Mouse (Mus musculus): ENCODE data around the gene 1700069L16Rik. TPM values are rescaled to one million over a fixed set of nuclear protein-coding genes. Genes with fewer than 3 reads are reported as not detected.

Gene 1700069L16Rik
- polyA plus RNA-seq, 1 experiment from 2014 or later = not detected

DNA sequence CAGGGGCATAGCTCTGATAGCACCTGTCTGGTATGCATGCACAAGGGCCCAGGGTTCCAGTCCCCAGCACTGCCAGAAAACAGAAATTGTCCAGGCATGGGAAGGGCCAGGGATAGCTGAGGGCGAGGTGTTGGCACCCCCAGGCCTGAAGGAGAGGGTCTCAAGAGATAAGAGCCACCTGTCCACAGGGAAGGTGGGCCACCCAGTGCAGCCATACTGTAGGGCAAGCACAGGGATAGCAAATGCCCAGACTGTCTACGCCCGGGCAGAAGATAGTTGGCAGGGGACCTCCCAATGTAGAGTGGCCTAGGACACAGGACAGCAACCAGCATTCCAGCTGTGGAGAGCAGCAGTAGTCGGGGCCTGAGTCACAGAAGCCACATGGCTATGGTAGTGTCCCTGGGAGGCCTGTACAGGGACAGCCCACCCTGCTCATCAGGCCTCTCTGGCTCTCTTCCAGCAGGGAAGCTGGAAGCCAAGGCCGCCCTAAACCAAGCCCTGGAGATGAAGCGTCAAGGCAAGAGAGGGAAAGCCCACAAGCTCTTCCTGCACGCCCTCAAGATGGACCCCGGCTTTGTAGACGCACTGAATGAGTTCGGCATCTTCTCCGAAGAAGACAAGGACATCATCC, 13.2 kb upstream of the 1700069L16Rik start:
- peaks cover 57% of the 10 kb centered on the region for H3K36me3 ChIP-seq (ENCODE audit: control insufficient read depth, insufficient read depth, low read length)
- H3K4me3 ChIP-seq (ENCODE audit: control insufficient read depth in 1 of 2, insufficient read depth in 1 of 2, low read depth in 1 of 2, low read length in 2 of 2) = no peak overlapping the region
- H3K27ac ChIP-seq (replicated peaks in 1 of 2; ENCODE audit: control insufficient read depth in 1 of 2, insufficient read depth in 1 of 2, low read depth in 2 of 2, low read length in 2 of 2) = no peak overlapping the region
- no peak overlapping the region for H3K4me2 ChIP-seq (ENCODE audit: low read length)
- peaks cover 8 to 9% of the 10 kb centered on the region in 2 experiments for H3K4me1 ChIP-seq (ENCODE audit: control insufficient read depth in 2 of 2, insufficient read depth in 2 of 2, low read length in 2 of 2)
- H3K9ac ChIP-seq (ENCODE audit: low read length) = no peak overlapping the region
- 91% methylated on average over 11 of the region's 11 CpGs for WGBS
- no peak for ATAC-seq (ENCODE audit: insufficient number of reproducible peaks, insufficient read depth, low FRiP score, low read depth)
- 0 out of 2 replicates have a peak, but pooled peaks cover 2% of the 10 kb centered on the region for H3K27me3 ChIP-seq (ENCODE audit: control insufficient read depth, insufficient read depth, low read length)
- no peaks in the 10 kb centered on the region for H3K9me3 ChIP-seq (ENCODE audit: control insufficient read depth, low read length)

DNA sequence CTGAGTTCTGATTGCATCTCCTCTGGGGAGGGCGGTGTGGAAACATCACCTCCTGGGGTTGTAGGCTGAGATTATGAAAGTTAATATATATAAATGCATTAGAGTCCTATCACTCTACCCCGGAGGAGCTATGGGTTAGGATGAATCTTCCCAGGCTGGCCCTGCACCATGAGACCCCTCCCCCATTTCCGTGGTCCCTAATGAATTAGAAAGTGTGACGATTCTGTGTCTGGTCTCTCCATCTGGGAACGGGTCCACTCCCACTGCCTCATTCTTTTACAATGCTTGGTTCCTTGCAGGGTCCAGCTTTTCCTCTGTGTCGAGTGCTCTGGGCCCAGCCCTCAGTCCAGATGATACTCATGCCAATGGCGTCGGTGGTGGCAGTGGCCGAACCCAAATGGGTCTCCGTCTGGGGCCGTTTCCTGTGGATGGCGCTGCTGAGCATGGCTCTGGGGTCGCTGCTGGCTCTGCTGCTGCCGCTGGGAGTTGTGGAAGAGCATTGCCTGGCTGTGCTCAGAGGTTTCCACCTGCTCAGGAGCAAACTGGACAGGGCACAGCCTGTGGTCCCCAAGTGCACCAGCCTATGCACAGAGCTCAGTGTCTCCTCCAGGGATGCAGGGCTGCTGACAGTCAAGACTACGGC, 12.1 kb upstream of the 1700069L16Rik start:
- WGBS = 44% methylated on average over 15 of the region's 15 CpGs
- H3K27ac ChIP-seq (replicated peaks in 1 of 2; ENCODE audit: control insufficient read depth in 1 of 2, insufficient read depth in 1 of 2, low read depth in 2 of 2, low read length in 2 of 2) = peak overlapping the region in 1 of 2 experiments; percentile 89; a peak in 1 of 4 replicates
- H3K9ac ChIP-seq (ENCODE audit: low read length) = peak overlapping the region; percentile 73
- ATAC-seq (ENCODE audit: insufficient number of reproducible peaks, insufficient read depth, low FRiP score, low read depth) = no peak
- H3K4me1 ChIP-seq (ENCODE audit: control insufficient read depth in 2 of 2, insufficient read depth in 2 of 2, low read length in 2 of 2) = peaks cover 8 to 9% of the 10 kb centered on the region in 2 experiments
- H3K27me3 ChIP-seq (ENCODE audit: control insufficient read depth, insufficient read depth, low read length) = 0 out of 2 replicates have a peak, but pooled peaks cover 3% of the 10 kb centered on the region
- peaks cover 46% of the 10 kb centered on the region for H3K36me3 ChIP-seq (ENCODE audit: control insufficient read depth, insufficient read depth, low read length)
- H3K4me2 ChIP-seq (ENCODE audit: low read length) = peak overlapping the region; percentile 85
- no peaks in the 10 kb centered on the region for H3K9me3 ChIP-seq (ENCODE audit: control insufficient read depth, low read length)
- H3K4me3 ChIP-seq (ENCODE audit: control insufficient read depth in 1 of 2, insufficient read depth in 1 of 2, low read depth in 1 of 2, low read length in 2 of 2) = peak overlapping the region; percentile 71 to 83

DNA sequence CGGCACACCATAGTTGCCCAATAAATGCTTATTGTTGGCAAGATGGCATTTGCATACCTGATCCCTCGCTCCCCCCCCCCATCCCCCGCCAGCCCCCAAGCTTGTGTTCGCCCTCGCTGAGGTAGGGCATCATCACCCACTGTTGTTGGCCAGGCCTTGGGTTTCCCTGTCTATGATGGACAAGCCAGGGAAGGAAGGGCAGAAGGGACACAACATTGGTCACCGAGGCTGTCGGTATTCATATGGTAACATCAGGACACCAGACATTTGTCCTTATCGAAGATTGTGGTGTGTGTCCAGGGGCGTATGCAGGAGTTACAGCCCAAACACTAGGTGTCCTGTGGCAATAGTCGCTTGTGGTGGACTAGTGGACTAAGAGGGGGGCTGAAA, 11.5 kb upstream of the 1700069L16Rik start:
- H3K27ac ChIP-seq (replicated peaks in 1 of 2; ENCODE audit: control insufficient read depth in 1 of 2, insufficient read depth in 1 of 2, low read depth in 2 of 2, low read length in 2 of 2) = peak overlapping the region; percentile 74 to 89
- peak overlapping the region; percentile 71 to 83 for H3K4me3 ChIP-seq (ENCODE audit: control insufficient read depth in 1 of 2, insufficient read depth in 1 of 2, low read depth in 1 of 2, low read length in 2 of 2)
- 0 out of 2 replicates have a peak, but pooled peaks have one; percentile 2 for ATAC-seq (ENCODE audit: insufficient number of reproducible peaks, insufficient read depth, low FRiP score, low read depth)
- H3K4me2 ChIP-seq (ENCODE audit: low read length) = peak overlapping the region; percentile 85
- H3K36me3 ChIP-seq (ENCODE audit: control insufficient read depth, insufficient read depth, low read length) = peaks cover 41% of the 10 kb centered on the region
- H3K9ac ChIP-seq (ENCODE audit: low read length) = peak overlapping the region; percentile 73
- H3K27me3 ChIP-seq (ENCODE audit: control insufficient read depth, insufficient read depth, low read length) = 0 out of 2 replicates have a peak, but pooled peaks cover 3% of the 10 kb centered on the region
- peaks cover 8 to 9% of the 10 kb centered on the region in 2 experiments for H3K4me1 ChIP-seq (ENCODE audit: control insufficient read depth in 2 of 2, insufficient read depth in 2 of 2, low read length in 2 of 2)
- WGBS = 2% methylated on average over 10 of the region's 10 CpGs
- no peaks in the 10 kb centered on the region for H3K9me3 ChIP-seq (ENCODE audit: control insufficient read depth, low read length)

GRCm38 (mm10) chr5:113735345-113736112, 11.0 kb upstream of the 1700069L16Rik start, which contains the start of gene Ficd:
Gene Ficd, plus strand, starts transcription at chr5:113735803.
- Histone ChIP-seq H3K9ac (ENCODE audit: low read length) (peak within 1 kb of the TSS; percentile 73), H3K27me3 (ENCODE audit: control insufficient read depth, insufficient read depth, low read length) (0 out of 2 replicates have a peak, but pooled peaks cover 3% of the 10 kb centered on the region), H3K36me3 (ENCODE audit: control insufficient read depth, insufficient read depth, low read length) (peaks cover 35% of the 10 kb centered on the region), H3K9me3 (ENCODE audit: control insufficient read depth, low read length) (no peaks in the 10 kb centered on the region), H3K4me1 (ENCODE audit: control insufficient read depth in 2 of 2, insufficient read depth in 2 of 2, low read length in 2 of 2) (peaks cover 8 to 9% of the 10 kb centered on the region in 2 experiments), H3K4me2 (ENCODE audit: low read length) (peak within 1 kb of the TSS; percentile 85), H3K27ac (replicated peaks in 1 of 2; ENCODE audit: control insufficient read depth in 1 of 2, insufficient read depth in 1 of 2, low read depth in 2 of 2, low read length in 2 of 2) (peak within 1 kb of the TSS; percentile 79 to 89), H3K4me3 (ENCODE audit: control insufficient read depth in 1 of 2, insufficient read depth in 1 of 2, low read depth in 1 of 2, low read length in 2 of 2) (peak within 1 kb of the TSS; percentile 71 to 83)
- ATAC-seq (ENCODE audit: insufficient number of reproducible peaks, insufficient read depth, low FRiP score, low read depth) = peak; percentile 95
- 1% methylated on average over 71 of the region's 71 CpGs for WGBS

DNA sequence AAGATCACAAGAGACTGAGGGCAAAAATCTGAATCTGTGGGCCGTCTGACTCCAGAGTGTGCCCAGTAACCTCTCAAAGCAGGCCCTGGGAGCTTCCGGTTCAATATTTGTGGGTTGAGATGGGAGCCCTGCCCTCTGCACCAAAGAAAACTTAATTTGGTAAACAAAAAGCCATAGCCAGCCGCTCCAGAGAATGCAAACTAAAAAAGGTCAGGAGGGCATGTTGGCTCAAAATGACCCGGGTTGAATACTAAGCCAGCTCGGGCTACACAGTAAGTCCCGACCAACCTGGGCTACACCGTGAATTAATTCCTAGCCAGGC, 10.4 kb upstream of the 1700069L16Rik start:
- Histone ChIP-seq H3K4me3 (ENCODE audit: control insufficient read depth in 1 of 2, insufficient read depth in 1 of 2, low read depth in 1 of 2, low read length in 2 of 2) (peak overlapping the region; percentile 71 to 83), H3K4me1 (ENCODE audit: control insufficient read depth in 2 of 2, insufficient read depth in 2 of 2, low read length in 2 of 2) (peaks cover 8 to 9% of the 10 kb centered on the region in 2 experiments), H3K9me3 (ENCODE audit: control insufficient read depth, low read length) (no peaks in the 10 kb centered on the region), H3K4me2 (ENCODE audit: low read length) (peak overlapping the region; percentile 85), H3K27me3 (ENCODE audit: control insufficient read depth, insufficient read depth, low read length) (0 out of 2 replicates have a peak, but pooled peaks cover 3% of the 10 kb centered on the region), H3K36me3 (ENCODE audit: control insufficient read depth, insufficient read depth, low read length) (peaks cover 29% of the 10 kb centered on the region), H3K9ac (ENCODE audit: low read length) (peak overlapping the region; percentile 73), H3K27ac (replicated peaks in 1 of 2; ENCODE audit: control insufficient read depth in 1 of 2, insufficient read depth in 1 of 2, low read depth in 2 of 2, low read length in 2 of 2) (peak overlapping the region; percentile 79 to 89)
- ATAC-seq (ENCODE audit: insufficient number of reproducible peaks, insufficient read depth, low FRiP score, low read depth) = 0 out of 2 replicates have a peak, but pooled peaks have one; percentile 4
- 35% methylated on average over 7 of the region's 7 CpGs for WGBS

DNA sequence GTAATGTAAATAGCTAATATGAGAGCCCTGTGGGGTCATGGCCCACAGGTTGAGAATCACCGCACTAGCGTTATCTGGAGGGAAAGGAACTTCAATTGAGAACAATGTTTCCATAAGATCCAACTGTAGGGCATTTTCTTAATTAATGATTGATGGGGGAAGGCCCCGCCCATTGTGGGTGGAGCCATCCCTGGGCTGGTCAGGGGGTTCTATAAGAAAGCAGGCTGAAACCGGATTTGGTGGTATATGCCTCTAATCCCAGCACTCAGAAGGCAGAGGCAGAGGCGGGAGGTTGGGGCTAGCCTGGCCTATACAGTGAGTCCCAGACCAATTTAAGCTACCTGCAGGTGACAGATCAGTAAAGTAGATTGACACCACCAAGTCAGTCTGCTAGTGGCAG, 9.8 kb upstream of the 1700069L16Rik start:
- Histone ChIP-seq H3K4me3 (ENCODE audit: control insufficient read depth in 1 of 2, insufficient read depth in 1 of 2, low read depth in 1 of 2, low read length in 2 of 2) (no peak overlapping the region), H3K9ac (ENCODE audit: low read length) (no peak overlapping the region), H3K36me3 (ENCODE audit: control insufficient read depth, insufficient read depth, low read length) (peaks cover 23% of the 10 kb centered on the region), H3K4me1 (ENCODE audit: control insufficient read depth in 2 of 2, insufficient read depth in 2 of 2, low read length in 2 of 2) (peaks cover 8 to 9% of the 10 kb centered on the region in 2 experiments), H3K9me3 (ENCODE audit: control insufficient read depth, low read length) (no peaks in the 10 kb centered on the region), H3K27ac (replicated peaks in 1 of 2; ENCODE audit: control insufficient read depth in 1 of 2, insufficient read depth in 1 of 2, low read depth in 2 of 2, low read length in 2 of 2) (no peak overlapping the region), H3K4me2 (ENCODE audit: low read length) (no peak overlapping the region), H3K27me3 (ENCODE audit: control insufficient read depth, insufficient read depth, low read length) (0 out of 2 replicates have a peak, but pooled peaks cover 3% of the 10 kb centered on the region)
- ATAC-seq (ENCODE audit: insufficient number of reproducible peaks, insufficient read depth, low FRiP score, low read depth) = no peak
- WGBS = 63% methylated on average over 5 of the region's 5 CpGs

DNA sequence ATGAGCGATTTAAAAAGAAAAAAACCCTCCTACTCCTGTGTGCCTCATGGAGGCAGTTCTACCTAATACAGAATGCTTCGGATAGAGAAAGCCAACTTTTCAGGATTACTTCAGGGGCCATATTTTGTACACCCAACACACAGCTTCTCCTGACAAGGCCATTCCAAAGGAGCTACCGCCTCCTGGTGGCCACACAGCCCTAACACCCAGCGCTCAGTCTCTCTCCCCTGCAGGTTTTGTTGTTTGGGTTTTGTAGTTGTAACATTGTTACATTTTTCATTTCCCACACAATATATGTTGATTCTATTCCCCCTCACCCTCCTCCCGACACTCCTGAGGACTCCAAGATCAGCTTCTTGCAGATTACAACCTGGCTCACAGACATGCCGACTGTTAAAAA, 7.6 kb upstream of the 1700069L16Rik start:
- H3K4me2 ChIP-seq (ENCODE audit: low read length) = no peak overlapping the region
- no peak overlapping the region for H3K9ac ChIP-seq (ENCODE audit: low read length)
- WGBS = 27% methylated on average over 6 of the region's 6 CpGs
- H3K36me3 ChIP-seq (ENCODE audit: control insufficient read depth, insufficient read depth, low read length) = peaks cover 1% of the 10 kb centered on the region; the same call in 1 of the 2 replicates
- H3K27me3 ChIP-seq (ENCODE audit: control insufficient read depth, insufficient read depth, low read length) = peaks cover 4% of the 10 kb centered on the region; the same call in 1 of the 2 replicates
- peaks cover 8 to 9% of the 10 kb centered on the region in 2 experiments for H3K4me1 ChIP-seq (ENCODE audit: control insufficient read depth in 2 of 2, insufficient read depth in 2 of 2, low read length in 2 of 2)
- no peak for ATAC-seq (ENCODE audit: insufficient number of reproducible peaks, insufficient read depth, low FRiP score, low read depth)
- no peak overlapping the region for H3K4me3 ChIP-seq (ENCODE audit: control insufficient read depth in 1 of 2, insufficient read depth in 1 of 2, low read depth in 1 of 2, low read length in 2 of 2)
- no peaks in the 10 kb centered on the region for H3K9me3 ChIP-seq (ENCODE audit: control insufficient read depth, low read length)
- no peak overlapping the region for H3K27ac ChIP-seq (replicated peaks in 1 of 2; ENCODE audit: control insufficient read depth in 1 of 2, insufficient read depth in 1 of 2, low read depth in 2 of 2, low read length in 2 of 2)
